Mouse (Mus musculus) midbrain, embryonic 12.5 days (tissue): Measurements from ENCODE around the gene Samd14. TPM values are rescaled to one million over a fixed set of nuclear protein-coding genes. Genes with fewer than 3 reads are reported as not detected.

Experiments
- ATAC-seq: fragments of 200-750 bp; cut with Nextera tagmentation; 2 replicates; pipeline ENCODE4 v1.8.0; 2017; ENCODE audit warnings: low read depth, moderate TSS enrichment, moderate library complexity; ENCODE audit not compliant: low FRiP score
- H3K27ac ChIP-seq: fragments of 300-500 bp; sonication (generic); replicated peaks from 2 replicates; pipeline ENCODE4 v1.5.1; 2016; ENCODE audit warnings: mild to moderate bottlenecking
- H3K27me3 ChIP-seq: fragments of 300-500 bp; sonication (generic); 2 replicates; pipeline ENCODE4 v1.6.1; 2016; ENCODE audit warnings: mild to moderate bottlenecking
- H3K36me3 ChIP-seq: fragments of 300-500 bp; sonication (generic); 2 replicates; pipeline ENCODE4 v1.6.1; 2016
- H3K4me1 ChIP-seq: fragments of 300-500 bp; sonication (generic); 2 replicates; pipeline ENCODE4 v1.6.1; 2016
- H3K4me2 ChIP-seq: fragments of 300-500 bp; sonication (generic); replicated peaks from 2 replicates; pipeline ENCODE4 v1.6.1; 2016; ENCODE audit warnings: mild to moderate bottlenecking, moderate library complexity
- H3K4me3 ChIP-seq: fragments of 300-500 bp; sonication (generic); 2 replicates; pipeline ENCODE4 v1.5.1; 2016; ENCODE audit warnings: mild to moderate bottlenecking
- H3K9ac ChIP-seq: fragments of 300-500 bp; sonication (generic); replicated peaks from 2 replicates; pipeline ENCODE4 v1.6.1; 2016; ENCODE audit warnings: mild to moderate bottlenecking, moderate library complexity
- H3K9me3 ChIP-seq: fragments of 300-500 bp; sonication (generic); 2 replicates; pipeline ENCODE4 v1.6.1; 2016; ENCODE audit warnings: mild to moderate bottlenecking
- WGBS: fragments of 180-500 bp; shearing (Covaris S2); methylation state at CpG from one replicate; pipeline ENCODE4 v1.1.7; 2016; 5-methylcytosine and 5-hydroxymethylcytosine counted together
- polyA plus RNA-seq: library from polyadenylated mRNA; unstranded; fragments of >200 nt; fragmentation: Nextera tagmentation; extraction: Ambion mirVana; gene quantifications from 2 replicates; pipeline ENCODE4 v1.2.1, GENCODE M21; 2016

Samd14 gene
- polyA plus RNA-seq, 1 experiment from 2014 or later, result 93.5 TPM

GRCm38 (mm10) chr11:95071266-95071665 is 61.6 kb downstream of the Samd14 start:
- H3K27ac ChIP-seq, result no peak overlapping the region
- H3K4me3 ChIP-seq, result no peak overlapping the region
- H3K9me3 ChIP-seq, result no peaks in the 10 kb centered on the region
- H3K4me2 ChIP-seq, result no peak overlapping the region
- WGBS, result 60% methylated on average over 7 of the region's 7 CpGs
- no peak for ATAC-seq
- H3K4me1 ChIP-seq, result peaks cover 11% of the 10 kb centered on the region
- no peak overlapping the region for H3K9ac ChIP-seq
- H3K27me3 ChIP-seq, result peaks cover 35% of the 10 kb centered on the region
- no peaks in the 10 kb centered on the region for H3K36me3 ChIP-seq

GRCm38 (mm10) chr11:95072136-95072535 is 62.5 kb downstream of the Samd14 start:
- Histone ChIP-seq H3K9ac (no peak overlapping the region), H3K4me2 (no peak overlapping the region), H3K27ac (no peak overlapping the region), H3K4me3 (no peak overlapping the region), H3K9me3 (no peaks in the 10 kb centered on the region), H3K36me3 (no peaks in the 10 kb centered on the region), H3K27me3 (peaks cover 44% of the 10 kb centered on the region), H3K4me1 (peaks cover 16% of the 10 kb centered on the region)
- 74% methylated on average over 7 of the region's 8 CpGs for WGBS
- ATAC-seq, result no peak

DNA sequence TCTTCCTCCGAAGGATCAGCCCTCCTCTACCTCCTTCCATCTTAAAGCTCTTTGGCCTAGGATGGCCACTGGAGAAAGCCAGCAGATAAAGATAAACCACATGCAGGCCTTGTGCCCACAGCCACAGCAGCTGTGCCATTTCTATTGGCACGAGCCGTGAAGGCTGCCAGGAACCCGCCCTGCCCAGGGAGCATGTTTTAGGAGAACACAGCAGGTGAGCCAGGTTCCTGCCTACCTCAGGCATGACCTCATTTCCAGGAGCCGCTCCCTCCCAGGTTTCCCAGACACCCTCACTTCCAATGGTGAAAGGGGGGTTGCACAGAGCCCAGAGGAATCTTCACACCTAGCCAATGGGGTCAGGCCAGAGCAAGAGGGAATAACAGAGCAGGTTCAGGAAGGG is 63.1 kb downstream of the Samd14 start:
- no peak overlapping the region for H3K4me2 ChIP-seq
- peaks cover 16% of the 10 kb centered on the region for H3K4me1 ChIP-seq
- no peak overlapping the region for H3K4me3 ChIP-seq
- WGBS, result 82% methylated on average over 5 of the region's 5 CpGs
- no peak for ATAC-seq
- H3K27ac ChIP-seq, result no peak overlapping the region
- no peak overlapping the region for H3K9ac ChIP-seq
- peaks cover 51% of the 10 kb centered on the region for H3K27me3 ChIP-seq
- H3K36me3 ChIP-seq, result no peaks in the 10 kb centered on the region
- H3K9me3 ChIP-seq, result no peaks in the 10 kb centered on the region

GRCm38 (mm10) chr11:95073835-95074234 is 64.2 kb downstream of the Samd14 start:
- Histone ChIP-seq H3K27me3 (peaks cover 61% of the 10 kb centered on the region), H3K4me2 (no peak overlapping the region), H3K36me3 (no peaks in the 10 kb centered on the region), H3K4me1 (peaks cover 16% of the 10 kb centered on the region), H3K27ac (no peak overlapping the region), H3K4me3 (no peak overlapping the region), H3K9me3 (no peaks in the 10 kb centered on the region), H3K9ac (no peak overlapping the region)
- 80% methylated on average over 4 of the region's 4 CpGs for WGBS
- no peak for ATAC-seq

- H3K4me1 ChIP-seq, result peaks cover 16% of the 10 kb centered on the region
- H3K27me3 ChIP-seq, result peaks cover 69% of the 10 kb centered on the region
- no peak overlapping the region for H3K4me3 ChIP-seq
- H3K27ac ChIP-seq, result no peak overlapping the region
- 83% methylated on average over 4 of the region's 4 CpGs for WGBS
- H3K36me3 ChIP-seq, result no peaks in the 10 kb centered on the region
- no peak overlapping the region for H3K9ac ChIP-seq
- no peak for ATAC-seq
- 0 out of 2 replicates have a peak overlapping the region, but pooled peaks have one; percentile 92 for H3K4me2 ChIP-seq
- H3K9me3 ChIP-seq, result no peaks in the 10 kb centered on the region
Measured at GRCm38 (mm10) chr11:95074694-95075093, 65.0 kb downstream of the Samd14 start.

GRCm38 (mm10) chr11:95075197-95076040 is 65.7 kb downstream of the Samd14 start:
- no peak overlapping the region for H3K27ac ChIP-seq
- H3K27me3 ChIP-seq, result peaks cover 75% of the 10 kb centered on the region
- WGBS, result 8% methylated on average over 19 of the region's 19 CpGs
- peak overlapping the region; percentile 62 for H3K4me3 ChIP-seq
- peak overlapping the region; percentile 92 for H3K4me2 ChIP-seq
- peak overlapping the region; percentile 61; the same call in 1 of the 2 replicates for H3K9ac ChIP-seq
- H3K9me3 ChIP-seq, result no peaks in the 10 kb centered on the region
- ATAC-seq, result 0 out of 2 replicates have a peak, but pooled peaks have one; percentile 2
- no peaks in the 10 kb centered on the region for H3K36me3 ChIP-seq
- H3K4me1 ChIP-seq, result peaks cover 16% of the 10 kb centered on the region

Other genes with a start within 250 kb of the Samd14 start
- gene Tmem92, start 227.2 kb upstream of the Samd14 start, polyA plus RNA-seq, result not detected in 2 replicates
- gene Col1a1, start 73.7 kb upstream of the Samd14 start, polyA plus RNA-seq, result 405 and 569 TPM in 2 replicates
- not detected in 2 replicates for gene Hils1, start 42.3 kb upstream of the Samd14 start, polyA plus RNA-seq
- not detected in 2 replicates for gene Sgca, start 33.6 kb upstream of the Samd14 start, polyA plus RNA-seq
- gene Ppp1r9b, start 18.8 kb upstream of the Samd14 start, polyA plus RNA-seq, result 15.7 and 17.7 TPM in 2 replicates
- 19.1 and 22.7 TPM in 2 replicates for gene Pdk2, start 31.5 kb downstream of the Samd14 start, polyA plus RNA-seq
- 6.3 and 6.5 TPM in 2 replicates for gene Itga3, start 66.9 kb downstream of the Samd14 start, polyA plus RNA-seq
- gene Dlx3, start 110.2 kb downstream of the Samd14 start, polyA plus RNA-seq, result 0.67 and 0.71 TPM in 2 replicates
- not detected in 2 replicates for gene Dlx4, start 136.4 kb downstream of the Samd14 start, polyA plus RNA-seq